Mouse (Mus musculus) embryo, embryonic 10.5 days (tissue): ENCODE data around the gene Oosp2.

ENCODE experiments used
- DNase-seq: peaks from one replicate; pipeline ENCODE4 v3.0.0-alpha.2; 2015; ENCODE audit warnings: low spot score

Gene Oosp2

DNA sequence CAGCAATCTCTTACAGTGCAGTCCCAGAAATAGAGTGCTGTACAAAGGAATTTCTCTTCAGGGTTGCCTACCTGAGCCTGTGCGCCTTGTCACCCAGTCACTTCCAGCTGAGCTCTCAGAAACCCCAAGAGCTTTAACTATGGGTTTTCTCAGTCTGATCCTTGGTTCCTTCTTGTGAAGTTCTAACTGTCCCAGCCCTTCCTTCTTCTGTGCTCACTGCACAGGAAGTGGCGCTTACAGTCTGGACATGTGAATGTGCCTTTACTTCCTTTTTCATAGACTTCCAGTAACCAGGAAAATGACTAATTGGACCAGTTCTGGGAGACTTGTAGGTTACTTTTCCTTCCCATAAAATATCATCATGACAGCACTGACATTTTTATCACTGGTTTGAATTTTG, 55.8 kb downstream of the Oosp2 start, which contains the start of gene Ms4a6d:
Gene Ms4a6d (minus strand): TSS at position 247 of the 400 bp plus-strand sequence.
- no peak for DNase-seq

DNA sequence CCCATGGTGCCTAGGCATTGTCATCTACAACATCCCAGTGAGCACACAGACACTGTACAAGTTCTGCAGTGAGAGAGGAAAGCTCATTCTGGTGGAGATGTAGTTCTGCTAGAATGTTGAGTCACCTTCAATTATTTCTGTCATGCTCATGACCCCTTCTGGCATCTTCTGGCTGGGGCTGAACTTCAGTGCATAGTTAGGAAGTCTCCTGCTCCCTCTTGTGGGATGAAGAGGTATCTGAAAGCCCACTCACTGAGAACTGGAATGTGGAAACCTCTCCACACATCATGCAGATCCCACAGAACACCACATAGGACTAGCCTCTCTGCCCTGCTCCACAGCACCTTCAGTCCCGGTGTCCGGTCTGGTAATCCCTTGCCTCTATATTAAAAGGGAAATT, 58.3 kb downstream of the Oosp2 start:
- DNase-seq = peak; percentile 23

DNA sequence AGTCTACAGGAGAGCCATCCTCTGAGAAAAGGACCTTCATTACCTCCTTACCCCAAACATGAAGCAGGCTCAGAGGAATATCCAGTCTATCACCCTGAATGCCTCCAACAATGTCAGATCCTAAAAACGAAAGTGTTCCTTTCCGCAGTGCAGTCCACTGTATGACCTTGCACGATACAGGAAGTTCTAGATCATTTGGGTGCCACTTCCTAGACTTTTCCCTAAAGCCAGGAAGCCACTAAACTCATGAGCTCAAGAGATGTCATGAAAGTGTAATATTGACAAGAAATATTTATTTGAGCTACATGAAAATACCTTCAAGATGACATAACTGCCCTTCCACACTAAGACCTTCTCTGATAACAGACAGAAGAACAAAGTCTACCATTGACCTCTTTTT, 59.0 kb downstream of the Oosp2 start:
- DNase-seq = no peak
